In genomic region chr4:53152655-53153054, GRCm38 (mm10) we compare ENCODE assay signal across 16 mouse cellular contexts.
"Had no signal": no experiment of that assay in that cellular context is flagged by ENCODE, and none has a peak within 500 bp of the region (broad histone marks: within the 10 kb centered on the region; RNA-seq: fewer than 3 reads in every experiment).

No protein-coding gene starts in this region.

- H3K4me3 ChIP-seq: lung, embryonic 15.5 days; midbrain, embryonic 13.5 days; midbrain, embryonic 15.5 days; neural tube, embryonic 12.5 days; stomach, embryonic 15.5 days had no signal

- H3K36me3 ChIP-seq: lung, embryonic 15.5 days; midbrain, embryonic 13.5 days; midbrain, embryonic 15.5 days; neural tube, embryonic 12.5 days; stomach, embryonic 15.5 days had no signal

- H3K27me3 ChIP-seq: lung, embryonic 15.5 days; megakaryocyte, embryonic 14.5 days; midbrain, embryonic 15.5 days; neural tube, embryonic 12.5 days; stomach, embryonic 15.5 days had no signal

- DNase-seq: lung, adult 2 months; lung, postnatal 14 days; lung, postnatal 36 days; right cerebral cortex, postnatal 14 days; thymus, adult 2 months; thymus, postnatal 25 days; thymus, postnatal 4 days had no signal

- H3K9ac ChIP-seq: lung, embryonic 15.5 days; midbrain, embryonic 13.5 days; midbrain, embryonic 15.5 days; neural tube, embryonic 12.5 days; stomach, embryonic 15.5 days had no signal

- H3K27ac ChIP-seq: lung, embryonic 15.5 days; macrophage; midbrain, embryonic 13.5 days; midbrain, embryonic 15.5 days; neural tube, embryonic 12.5 days; stomach, embryonic 15.5 days; stomach, postnatal 0 days had no signal

- ATAC-seq: lung, postnatal 0 days; midbrain, embryonic 13.5 days; midbrain, embryonic 15.5 days had no signal

- H3K9me3 ChIP-seq: lung, embryonic 15.5 days; megakaryocyte, embryonic 14.5 days; midbrain, embryonic 13.5 days; midbrain, embryonic 15.5 days; neural tube, embryonic 12.5 days; stomach, embryonic 15.5 days had no signal

- H3K4me1 ChIP-seq: stomach, embryonic 15.5 days had no signal

- H3K4me2 ChIP-seq: lung, embryonic 15.5 days; midbrain, embryonic 13.5 days; midbrain, embryonic 15.5 days; neural tube, embryonic 12.5 days; stomach, embryonic 15.5 days had no signal
